Mouse (Mus musculus) brain, embryonic 14.5 days (tissue): ENCODE measurements around the gene Ciart.

ENCODE experiments used
- CTCF ChIP-seq: fragments of 200-500 bp; IDR thresholded peaks from 2 replicates; pipeline ENCODE4 v1.5.1; 2012; ENCODE audit warnings: inconsistent platforms, mild to moderate bottlenecking, moderate library complexity, borderline replicate concordance; ENCODE audit not compliant: insufficient read depth, insufficient read length; ENCODE audit errors: extremely low read depth
- POLR2A ChIP-seq: fragments of 200-500 bp; IDR thresholded peaks from 2 replicates; pipeline ENCODE4 v1.6.1; 2012; ENCODE audit warnings: mild to moderate bottlenecking, inconsistent platforms, borderline replicate concordance; ENCODE audit not compliant: poor library complexity, insufficient read depth, insufficient read length, severe bottlenecking; ENCODE audit errors: extremely low read depth

DNA sequence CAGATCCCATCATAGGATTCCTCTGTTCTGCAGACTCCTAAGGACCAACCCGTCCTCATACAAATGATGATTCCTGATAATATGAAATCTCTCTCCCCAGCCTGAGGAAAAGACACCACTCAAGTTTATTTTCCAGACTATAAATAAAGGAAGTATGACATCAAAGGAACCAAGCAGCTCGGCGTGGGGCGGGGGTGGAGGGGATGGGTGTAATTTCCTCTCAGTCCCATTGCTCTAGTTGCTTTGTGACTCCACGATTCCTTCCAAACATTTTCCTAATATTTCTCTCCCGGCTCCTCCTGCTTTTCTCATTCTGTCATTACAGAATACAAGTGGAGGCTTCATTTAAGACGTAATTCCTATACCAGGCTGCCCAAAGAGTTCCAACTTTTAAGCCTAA lies 11.1 kb upstream of the Ciart start:
- TF ChIP-seq CTCF: no peak
- TF ChIP-seq POLR2A: no peak
